Mouse (Mus musculus) MEL (cell line): ENCODE measurements at regions not wholly inside any gene's neighbourhood (a gene's known extent, or its start where the extent isn't known, plus 50 kb on each side); places are given as distances from the start of the nearest gene placed in this dataset.

Experiments used
- BHLHE40 ChIP-seq: IDR thresholded peaks from 2 replicates; pipeline ENCODE4 v1.6.1; 2012; ENCODE audit warnings: low read depth, mild to moderate bottlenecking, inconsistent platforms, low read length, improper control_type of control experiment, borderline replicate concordance
- CHD2 ChIP-seq: IDR thresholded peaks from 2 replicates; pipeline ENCODE4 v1.6.1; 2011; ENCODE audit warnings: low read length, improper control_type of control experiment
- CTCF ChIP-seq, 3 experiments: IDR thresholded peaks in 2 of 3; conservative IDR thresholded peaks in 1 of 3; 2 replicates each; pipeline ENCODE4 v1.5.1; 2011 to 2012; ENCODE audit warnings: low read length in 3 of 3, low read depth in 2 of 3, mild to moderate bottlenecking in 2 of 3, improper control_type of control experiment in 1 of 3, inconsistent platforms in 1 of 3, mixed read lengths in 1 of 3, moderate library complexity in 1 of 3; ENCODE audit not compliant: control insufficient read depth in 1 of 3, insufficient read depth in 1 of 3, poor library complexity in 1 of 3, severe bottlenecking in 1 of 3
- EP300 ChIP-seq, 2 experiments: IDR thresholded peaks; 2 replicates each; pipeline ENCODE4 v1.6.1; 2011; ENCODE audit warnings: improper control_type of control experiment in 2 of 2, low read length in 2 of 2, low read depth in 1 of 2, mild to moderate bottlenecking in 1 of 2
- MAFK ChIP-seq: IDR thresholded peaks from 2 replicates; pipeline ENCODE4 v1.6.1; 2011; ENCODE audit warnings: low read depth, mild to moderate bottlenecking, low read length, improper control_type of control experiment, borderline replicate concordance

GRCm38 (mm10) chr4:64640976-64641375 is 483.0 kb upstream of the Pappa start:
- TF ChIP-seq BHLHE40 (no peak), CHD2 (no peak), CTCF (IDR thresholded peaks at IDR 0.05 in 2 of 3, conservative IDR thresholded peaks at IDR 0.05 in 1 of 3; ENCODE audit: control insufficient read depth in 1 of 3, insufficient read depth in 1 of 3, low read depth in 2 of 3, low read length in 3 of 3, poor library complexity in 1 of 3, severe bottlenecking in 1 of 3) (no peak), EP300 (IDR thresholded peaks at IDR 0.05; ENCODE audit: low read depth in 1 of 2, low read length in 2 of 2) (no peak), MAFK (no peak)
